Mouse (Mus musculus): ENCODE data around the gene Fam228b. TPM values are rescaled to one million over a fixed set of nuclear protein-coding genes. Genes with fewer than 3 reads are reported as not detected.

The Fam228b gene
- polyA plus RNA-seq, 1 experiment from 2014 or later = 3.6 TPM

- WGBS = 86% methylated on average over 18 of the region's 18 CpGs
Observed at GRCm38 (mm10) chr12:4738031-4738576, 31.0 kb downstream of the Fam228b start, which contains the start of gene Fam228a. Fam228a (minus strand) TSS chr12:4738430.

GRCm38 (mm10) chr12:4732332-4732731 lies 36.7 kb downstream of the Fam228b start:
- Histone ChIP-seq H3K9ac (no peak overlapping the region), H3K27me3 (no peaks in the 10 kb centered on the region), H3K4me2 (no peak overlapping the region), H3K4me3 (no peak overlapping the region), H3K27ac (no peak overlapping the region), H3K9me3 (no peaks in the 10 kb centered on the region), H3K36me3 (no peaks in the 10 kb centered on the region), H3K4me1 (no peaks in the 10 kb centered on the region)
- 49% methylated on average over 4 of the region's 4 CpGs for WGBS
- ATAC-seq (ENCODE audit: insufficient number of reproducible peaks, low FRiP score, low TSS enrichment, low read depth) = no peak

More at GRCm38 (mm10) chr12:4738031-4738576, 31.0 kb downstream of the Fam228b start, which contains the start of gene Fam228a:
- H3K4me3 ChIP-seq = no peak within 1 kb of the TSS
- no peaks in the 10 kb centered on the region for H3K27me3 ChIP-seq
- H3K27ac ChIP-seq = no peak within 1 kb of the TSS
- no peak within 1 kb of the TSS for H3K9ac ChIP-seq
- ATAC-seq (ENCODE audit: insufficient number of reproducible peaks, low FRiP score, low TSS enrichment, low read depth) = 0 out of 2 replicates have a peak, but pooled peaks have one; percentile 7
- H3K4me1 ChIP-seq = no peaks in the 10 kb centered on the region
- no peak within 1 kb of the TSS for H3K4me2 ChIP-seq
- no peaks in the 10 kb centered on the region for H3K9me3 ChIP-seq
- no peaks in the 10 kb centered on the region for H3K36me3 ChIP-seq

- Histone ChIP-seq H3K27me3 (no peaks in the 10 kb centered on the region), H3K9me3 (no peaks in the 10 kb centered on the region), H3K9ac (no peak overlapping the region), H3K4me2 (no peak overlapping the region), H3K27ac (no peak overlapping the region), H3K36me3 (no peaks in the 10 kb centered on the region), H3K4me1 (no peaks in the 10 kb centered on the region), H3K4me3 (no peak overlapping the region)
- ATAC-seq (ENCODE audit: insufficient number of reproducible peaks, low FRiP score, low TSS enrichment, low read depth) = no peak
- 64% methylated on average over 4 of the region's 4 CpGs for WGBS
Observed at GRCm38 (mm10) chr12:4731629-4732028, 37.4 kb downstream of the Fam228b start.

GRCm38 (mm10) chr12:4729165-4729564 lies 39.9 kb downstream of the Fam228b start:
- H3K27me3 ChIP-seq = no peaks in the 10 kb centered on the region
- no peak overlapping the region for H3K4me2 ChIP-seq
- H3K27ac ChIP-seq = no peak overlapping the region
- 89% methylated on average over 3 of the region's 3 CpGs for WGBS
- H3K36me3 ChIP-seq = no peaks in the 10 kb centered on the region
- H3K9ac ChIP-seq = no peak overlapping the region
- no peak overlapping the region for H3K4me3 ChIP-seq
- ATAC-seq (ENCODE audit: insufficient number of reproducible peaks, low FRiP score, low TSS enrichment, low read depth) = no peak
- H3K9me3 ChIP-seq = no peaks in the 10 kb centered on the region
- H3K4me1 ChIP-seq = no peaks in the 10 kb centered on the region

- no peaks in the 10 kb centered on the region for H3K4me1 ChIP-seq
- no peak overlapping the region for H3K27ac ChIP-seq
- H3K9ac ChIP-seq = no peak overlapping the region
- ATAC-seq (ENCODE audit: insufficient number of reproducible peaks, low FRiP score, low TSS enrichment, low read depth) = no peak
- H3K36me3 ChIP-seq = no peaks in the 10 kb centered on the region
- H3K4me3 ChIP-seq = no peak overlapping the region
- H3K4me2 ChIP-seq = no peak overlapping the region
- no peaks in the 10 kb centered on the region for H3K27me3 ChIP-seq
- H3K9me3 ChIP-seq = no peaks in the 10 kb centered on the region
- WGBS = 74% methylated on average over 17 of the region's 17 CpGs
Observed at GRCm38 (mm10) chr12:4719762-4720754, 49.0 kb downstream of the Fam228b start.

GRCm38 (mm10) chr12:4719066-4719761 lies 49.9 kb downstream of the Fam228b start:
- WGBS = 85% methylated on average over 13 of the region's 13 CpGs

GRCm38 (mm10) chr12:4717417-4717816 lies 51.6 kb downstream of the Fam228b start:
- Histone ChIP-seq H3K4me2 (no peak overlapping the region), H3K4me1 (no peaks in the 10 kb centered on the region), H3K36me3 (peaks cover 12% of the 10 kb centered on the region), H3K9ac (no peak overlapping the region), H3K27me3 (no peaks in the 10 kb centered on the region), H3K9me3 (no peaks in the 10 kb centered on the region), H3K4me3 (no peak overlapping the region), H3K27ac (no peak overlapping the region)
- WGBS = 11% methylated on average over 7 of the region's 7 CpGs
- 0 out of 2 replicates have a peak, but pooled peaks have one; percentile 40 for ATAC-seq (ENCODE audit: insufficient number of reproducible peaks, low FRiP score, low TSS enrichment, low read depth)

More at GRCm38 (mm10) chr12:4719066-4719761, 49.9 kb downstream of the Fam228b start:
- Histone ChIP-seq H3K9me3 (no peaks in the 10 kb centered on the region), H3K27ac (no peak overlapping the region), H3K27me3 (no peaks in the 10 kb centered on the region), H3K4me2 (no peak overlapping the region), H3K36me3 (0 out of 2 replicates have a peak, but pooled peaks cover 3% of the 10 kb centered on the region), H3K4me1 (no peaks in the 10 kb centered on the region), H3K9ac (no peak overlapping the region), H3K4me3 (no peak overlapping the region)
- ATAC-seq (ENCODE audit: insufficient number of reproducible peaks, low FRiP score, low TSS enrichment, low read depth) = no peak

- H3K4me1 ChIP-seq = no peaks in the 10 kb centered on the region
- no peak overlapping the region for H3K27ac ChIP-seq
- 85% methylated on average over 10 of the region's 10 CpGs for WGBS
- H3K4me3 ChIP-seq = no peak overlapping the region
- H3K36me3 ChIP-seq = peaks cover 23% of the 10 kb centered on the region
- H3K4me2 ChIP-seq = no peak overlapping the region
- ATAC-seq (ENCODE audit: insufficient number of reproducible peaks, low FRiP score, low TSS enrichment, low read depth) = no peak
- H3K9me3 ChIP-seq = no peaks in the 10 kb centered on the region
- no peak overlapping the region for H3K9ac ChIP-seq
- H3K27me3 ChIP-seq = no peaks in the 10 kb centered on the region
Observed at GRCm38 (mm10) chr12:4715606-4716005, 53.5 kb downstream of the Fam228b start.

- Histone ChIP-seq H3K27ac (no peak overlapping the region), H3K9ac (no peak overlapping the region), H3K36me3 (peaks cover 46% of the 10 kb centered on the region), H3K4me2 (no peak overlapping the region), H3K4me1 (no peaks in the 10 kb centered on the region), H3K4me3 (no peak overlapping the region), H3K9me3 (no peaks in the 10 kb centered on the region), H3K27me3 (no peaks in the 10 kb centered on the region)
- ATAC-seq (ENCODE audit: insufficient number of reproducible peaks, low FRiP score, low TSS enrichment, low read depth) = no peak
- WGBS = 59% methylated on average over 4 of the region's 4 CpGs
Observed at GRCm38 (mm10) chr12:4713361-4713760, 55.7 kb downstream of the Fam228b start.

GRCm38 (mm10) chr12:4709926-4710325 lies 59.1 kb downstream of the Fam228b start:
- WGBS = 91% methylated on average over 7 of the region's 7 CpGs
- Histone ChIP-seq H3K4me3 (no peak overlapping the region), H3K27me3 (no peaks in the 10 kb centered on the region), H3K9ac (no peak overlapping the region), H3K4me2 (no peak overlapping the region), H3K36me3 (peaks cover 69% of the 10 kb centered on the region), H3K4me1 (no peaks in the 10 kb centered on the region), H3K27ac (no peak overlapping the region), H3K9me3 (no peaks in the 10 kb centered on the region)
- no peak for ATAC-seq (ENCODE audit: insufficient number of reproducible peaks, low FRiP score, low TSS enrichment, low read depth)

GRCm38 (mm10) chr12:4708881-4709604 lies 60.0 kb downstream of the Fam228b start:
- H3K9ac ChIP-seq = no peak overlapping the region
- no peak overlapping the region for H3K4me3 ChIP-seq
- no peaks in the 10 kb centered on the region for H3K9me3 ChIP-seq
- no peaks in the 10 kb centered on the region for H3K4me1 ChIP-seq
- no peak; the same call in 1 of the 2 replicates for ATAC-seq (ENCODE audit: insufficient number of reproducible peaks, low FRiP score, low TSS enrichment, low read depth)
- H3K27me3 ChIP-seq = no peaks in the 10 kb centered on the region
- H3K27ac ChIP-seq = no peak overlapping the region
- 70% methylated on average over 8 of the region's 8 CpGs for WGBS
- no peak overlapping the region for H3K4me2 ChIP-seq
- H3K36me3 ChIP-seq = peaks cover 66% of the 10 kb centered on the region
